Mouse (Mus musculus) T-helper 1 cell (primary cell): ENCODE measurements around the gene Ankmy1.

Experiments
- in situ Hi-C: fragments of 300-600 bp; cut with MboI, MseI; formaldehyde crosslinking; loops from one replicate; pipeline ENCODE4 v1.15.1; 2025; ENCODE audit warnings: high pct_unique_total_duplicates

Ankmy1 gene

DNA sequence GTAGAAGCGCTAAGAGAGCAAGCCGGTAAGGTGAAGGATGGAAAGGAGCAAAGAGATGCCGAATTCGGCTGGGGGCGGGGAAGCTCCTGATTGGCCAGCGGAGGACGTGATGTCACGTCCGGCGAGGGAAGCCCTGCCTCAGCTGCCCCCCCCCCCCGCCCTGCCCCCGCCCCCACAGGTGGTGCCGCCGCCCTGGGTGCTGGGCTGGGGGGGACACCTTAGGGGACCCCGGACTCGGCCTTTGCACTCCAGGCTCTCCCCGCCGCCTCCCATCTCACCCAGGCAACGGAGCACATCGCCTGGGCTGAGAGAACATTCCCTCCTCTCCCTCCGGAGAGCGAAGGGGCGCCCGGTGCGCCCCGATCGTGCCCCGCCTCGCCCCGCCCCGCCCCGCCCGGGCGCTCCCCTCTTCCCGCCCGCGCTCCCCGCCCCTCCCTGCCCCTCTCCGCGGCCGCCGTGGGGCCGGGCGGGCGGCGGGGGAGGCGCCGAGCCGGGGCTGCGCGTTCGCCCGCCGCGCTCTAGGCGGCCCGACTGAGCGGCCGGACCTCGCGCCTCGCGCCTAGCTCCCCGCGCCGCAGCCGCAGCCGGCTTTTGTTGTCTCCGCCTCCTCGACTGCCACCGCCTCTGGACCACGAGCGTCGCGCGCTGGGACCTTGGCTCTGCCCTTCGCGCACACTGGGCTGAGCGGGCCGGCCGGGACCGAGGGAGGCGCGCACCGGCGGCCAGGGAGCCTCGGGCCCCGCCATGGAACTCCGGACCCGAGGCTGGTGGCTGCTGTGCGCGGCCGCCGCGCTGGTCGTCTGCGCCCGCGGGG is 71.3 kb downstream of the Ankmy1 start, which contains the start of gene Gpc1:
Gene Gpc1, plus strand, starts transcription at position 458 of the 814 bp plus-strand sequence.
- in situ Hi-C loops = no loop called here

DNA sequence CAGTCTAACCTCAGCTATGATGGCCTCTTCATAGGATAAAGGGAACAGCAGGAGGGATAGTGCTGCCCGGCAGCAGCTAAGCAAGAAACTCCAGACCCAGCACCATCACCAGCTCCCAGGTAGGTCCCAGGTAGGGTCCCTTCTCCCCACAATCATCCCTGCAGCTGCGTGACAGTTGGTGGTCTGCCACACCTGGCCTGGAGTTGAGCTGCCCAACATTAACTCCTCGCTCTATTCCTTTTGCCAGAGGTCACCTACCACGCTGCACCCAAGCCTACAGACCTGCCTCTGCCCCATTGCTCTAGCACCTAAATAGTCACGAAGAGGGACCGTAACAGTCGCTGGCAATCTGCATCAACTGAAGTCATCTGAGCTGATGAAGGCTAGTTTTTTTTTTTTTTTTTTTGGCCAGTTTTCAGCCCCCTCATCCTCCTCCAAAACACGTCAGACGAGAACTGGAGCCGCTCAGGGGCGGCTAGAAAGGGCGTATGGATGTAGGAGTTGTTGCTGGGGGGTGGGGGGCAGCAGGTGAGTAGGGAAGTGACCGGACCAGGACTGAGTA is 72.0 kb downstream of the Ankmy1 start:
- in situ Hi-C loops = no loop called here

- in situ Hi-C loops = loop anchor here (10.0 kb wide), 1 partner anchor 669 kb away; no protein-coding TSS in a partner anchor
Measured at GRCm38 (mm10) chr1:92815756-92816294, 86.9 kb downstream of the Ankmy1 start.

GRCm38 (mm10) chr1:92815100-92815499 is 87.6 kb downstream of the Ankmy1 start:
- in situ Hi-C loops = loop anchor here (10.0 kb wide), 1 partner anchor 670 kb away; no protein-coding TSS in a partner anchor

GRCm38 (mm10) chr1:92814319-92814718 is 88.4 kb downstream of the Ankmy1 start:
- in situ Hi-C loops = loop anchor here (10.0 kb wide), 1 partner anchor 670 kb away; no protein-coding TSS in a partner anchor
